Mouse (Mus musculus): Measurements from ENCODE around the gene Clec1b. TPM values are rescaled to one million over a fixed set of nuclear protein-coding genes. Genes with fewer than 3 reads are reported as not detected.

Gene Clec1b
- total and polyA plus RNA-seq, 3 experiments: 0.18 to 0.43 (median 0.35) TPM

DNA sequence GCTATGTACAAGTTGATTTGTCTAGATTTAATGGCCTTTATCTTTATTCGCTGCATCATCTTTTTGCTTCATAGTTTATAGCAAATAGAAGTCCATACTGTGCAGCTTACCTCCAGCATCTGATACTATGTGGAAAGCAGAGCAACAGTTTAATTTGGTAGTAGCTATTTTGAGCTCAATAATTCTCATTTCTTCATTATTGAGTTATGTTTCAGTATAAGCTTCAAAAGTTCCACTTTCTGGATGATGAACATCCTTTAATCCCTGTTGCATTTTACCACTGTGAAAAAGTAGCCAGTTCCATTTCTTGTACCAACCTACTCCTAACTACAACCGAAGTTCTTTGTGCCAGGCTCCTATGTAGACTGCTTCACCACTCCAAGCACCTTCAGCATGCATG is 11.5 kb downstream of the Clec1b start, which contains the start of gene Clec9a:
Clec9a (plus strand) TSS at position 301 of the 400 bp plus-strand sequence.
- no peak for DNase-seq

DNA sequence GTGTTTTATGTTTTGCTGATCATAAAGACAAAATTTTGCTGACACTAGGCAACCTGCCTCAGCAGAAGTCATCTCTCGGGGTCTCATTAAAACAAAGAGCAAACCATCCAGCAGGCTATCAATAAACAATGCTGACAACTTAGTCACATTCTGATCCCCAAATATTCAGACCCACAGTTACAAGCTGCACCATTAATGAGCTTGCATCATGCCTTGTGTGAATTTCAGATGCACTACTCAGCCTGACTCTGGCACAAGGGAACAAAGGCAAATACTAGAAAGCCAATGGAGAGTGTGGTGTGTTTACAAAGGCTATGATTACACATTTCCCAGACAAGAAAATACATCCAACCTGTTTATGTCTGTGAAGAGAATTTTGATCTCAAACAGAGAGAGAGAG is 17.1 kb downstream of the Clec1b start:
- DNase-seq: no peak

DNA sequence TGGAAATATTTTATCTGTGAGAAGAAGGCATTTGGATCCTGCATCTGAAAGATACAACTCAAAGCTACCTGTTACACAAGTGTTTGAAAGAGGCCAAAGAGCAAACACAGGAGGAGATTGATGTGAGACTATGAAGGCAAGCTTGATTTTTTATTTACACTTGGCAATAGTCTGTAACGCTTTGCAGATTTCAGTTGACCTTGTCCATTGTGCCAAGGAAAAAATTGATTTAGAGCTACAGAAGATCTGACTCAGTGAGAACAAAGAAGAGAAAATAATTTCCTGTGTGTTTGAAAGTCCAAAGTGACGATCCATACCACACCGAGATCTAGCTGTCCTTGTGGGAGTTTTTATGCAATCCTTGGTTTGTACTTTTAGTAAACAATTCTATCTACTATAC is 25.2 kb downstream of the Clec1b start:
- peak; percentile 23 for DNase-seq

DNA sequence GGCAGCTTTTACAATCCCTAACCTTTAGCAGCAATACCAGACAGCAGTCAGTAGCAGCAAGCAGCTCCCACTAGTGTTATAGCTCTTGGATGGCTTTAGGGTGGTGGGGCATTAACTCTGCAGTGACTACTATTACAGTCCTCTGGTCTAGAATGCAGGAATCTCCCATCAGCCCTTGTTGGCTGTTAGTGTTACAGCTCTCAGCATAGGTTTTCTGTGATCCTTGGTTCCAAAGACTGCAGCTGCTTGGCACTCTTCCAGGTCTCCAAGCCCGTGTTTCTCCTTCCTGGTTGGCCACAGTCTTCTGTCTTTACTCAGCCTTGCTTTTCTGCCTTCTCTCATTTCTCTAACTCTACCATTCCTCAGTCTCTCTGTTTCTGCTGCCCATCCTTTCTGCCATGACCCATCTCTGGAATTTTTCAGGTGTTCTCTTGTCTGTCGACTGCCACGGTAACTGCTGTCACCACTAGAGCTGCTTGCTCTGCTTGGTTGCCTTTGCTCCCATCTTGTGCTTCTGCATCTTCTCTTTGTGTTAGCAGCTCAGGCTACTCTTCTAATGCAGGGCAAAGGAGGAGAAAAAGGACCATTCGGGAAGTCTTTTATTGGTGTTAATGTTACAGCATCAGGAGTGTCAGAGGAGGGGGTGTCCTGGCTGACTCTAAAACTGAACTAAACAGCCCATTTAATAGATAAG is 26.1 kb downstream of the Clec1b start:
- DNase-seq: peak; percentile 20

DNA sequence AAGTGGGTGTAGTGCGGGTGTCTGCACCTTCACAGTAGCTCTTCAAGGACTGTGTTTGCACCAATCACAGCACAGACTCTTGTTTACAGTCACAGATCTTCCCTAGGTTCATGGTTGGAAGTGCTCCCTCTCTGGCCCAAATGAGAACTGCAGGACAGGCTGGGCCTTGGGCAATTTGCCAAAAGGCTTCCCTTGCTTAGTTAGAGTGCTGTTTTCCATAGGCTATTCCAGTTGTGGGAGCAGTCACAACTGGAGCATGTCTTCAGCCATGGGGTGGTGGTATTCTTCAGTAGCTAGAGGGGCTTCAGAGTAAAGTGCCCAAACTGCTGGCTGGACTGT is 26.6 kb downstream of the Clec1b start:
- DNase-seq: peak; percentile 83

DNA sequence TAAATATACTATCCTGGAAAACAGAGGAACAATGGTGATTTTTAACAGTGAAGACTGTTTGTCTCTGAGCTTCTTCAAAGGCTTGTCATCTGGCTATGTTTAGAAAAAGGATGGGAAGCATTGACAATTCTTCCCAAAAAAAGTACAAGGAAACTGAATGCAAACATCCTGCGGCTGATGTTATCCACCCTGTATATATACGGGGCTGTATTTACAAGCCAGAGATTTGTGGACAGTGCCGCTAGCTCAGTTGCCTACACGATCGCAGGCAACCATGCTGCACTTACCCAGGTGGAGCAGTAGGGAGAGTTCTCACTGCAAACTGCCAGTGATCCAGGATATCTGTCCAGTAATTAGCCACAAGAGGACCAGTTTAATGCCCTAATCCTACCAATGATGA is 28.1 kb downstream of the Clec1b start:
- no peak for DNase-seq

DNA sequence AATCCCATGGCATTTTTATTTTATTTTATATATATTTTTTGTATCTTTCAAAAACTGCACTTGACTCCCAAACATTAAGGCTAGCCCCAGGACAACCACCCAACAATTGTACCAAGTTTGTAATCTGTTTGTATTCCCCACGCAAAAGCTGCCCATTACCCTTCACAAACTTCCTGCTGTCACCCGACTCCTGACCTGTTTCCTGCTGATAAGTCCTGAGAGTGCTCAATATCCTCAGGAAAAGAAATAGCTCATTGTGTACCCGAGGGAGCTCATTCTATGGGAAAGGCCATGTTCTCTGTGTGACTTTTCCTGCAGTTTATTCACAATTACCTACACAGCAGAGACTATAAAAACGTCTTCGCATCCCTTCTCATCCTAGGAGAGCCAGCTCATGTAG is 28.7 kb downstream of the Clec1b start:
- DNase-seq: peak; percentile 42

DNA sequence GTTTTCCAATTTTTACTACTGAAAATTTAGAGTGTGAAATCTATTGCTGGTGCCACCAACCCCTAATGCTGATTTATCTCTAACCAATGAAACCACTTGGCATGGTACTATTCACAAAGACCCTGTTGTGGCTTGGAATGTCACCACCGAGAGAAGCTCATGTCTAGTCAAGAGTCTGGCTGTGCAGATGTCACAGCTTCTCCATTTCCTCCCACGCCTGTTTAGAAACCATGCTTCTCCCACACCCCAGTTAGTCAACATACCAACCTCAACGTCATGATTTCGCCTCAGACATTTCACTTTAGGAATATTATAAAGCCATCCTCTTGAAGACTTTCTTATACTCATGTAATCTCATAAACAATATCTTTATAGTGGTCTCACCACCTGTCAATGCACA is 30.2 kb downstream of the Clec1b start:
- DNase-seq: no peak

DNA sequence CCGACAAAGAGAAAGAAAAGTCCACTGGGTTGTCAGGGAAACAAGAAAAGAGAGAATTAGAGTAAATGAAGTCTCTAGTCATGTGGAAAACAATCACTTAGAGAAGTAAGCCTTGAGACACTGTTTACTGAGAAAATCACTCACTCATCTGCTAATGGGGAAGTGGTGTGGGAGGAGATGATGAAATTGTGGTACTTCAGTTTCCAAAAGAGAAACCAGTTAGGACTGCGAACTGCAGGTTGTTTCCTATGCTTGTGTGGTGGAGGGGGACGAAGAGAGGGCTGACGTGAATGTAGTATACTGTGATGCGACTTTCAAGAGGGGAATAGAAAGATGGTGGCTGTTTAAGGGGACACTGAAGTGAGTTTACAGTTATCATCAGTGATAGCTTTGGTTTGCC is 37.1 kb downstream of the Clec1b start:
- DNase-seq: no peak

DNA sequence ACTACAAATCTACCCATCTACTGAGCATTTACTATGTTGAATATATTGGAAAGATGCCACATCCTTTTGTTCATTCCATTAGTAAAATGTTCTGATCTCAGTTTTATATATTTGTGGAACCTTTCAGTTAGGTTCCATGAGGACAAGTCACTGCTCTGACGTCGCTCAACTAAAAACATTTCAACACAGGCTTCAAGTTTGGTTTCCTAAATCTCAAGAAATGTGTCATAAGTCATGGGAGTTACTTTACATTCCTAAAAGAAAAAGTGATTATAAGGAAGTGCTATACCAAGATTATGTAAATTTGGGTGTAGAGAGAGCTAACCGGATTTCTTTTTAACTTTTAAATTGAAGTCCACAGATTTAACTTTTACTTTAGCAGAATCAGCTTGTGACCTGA is 38.9 kb downstream of the Clec1b start:
- no peak for DNase-seq

DNA sequence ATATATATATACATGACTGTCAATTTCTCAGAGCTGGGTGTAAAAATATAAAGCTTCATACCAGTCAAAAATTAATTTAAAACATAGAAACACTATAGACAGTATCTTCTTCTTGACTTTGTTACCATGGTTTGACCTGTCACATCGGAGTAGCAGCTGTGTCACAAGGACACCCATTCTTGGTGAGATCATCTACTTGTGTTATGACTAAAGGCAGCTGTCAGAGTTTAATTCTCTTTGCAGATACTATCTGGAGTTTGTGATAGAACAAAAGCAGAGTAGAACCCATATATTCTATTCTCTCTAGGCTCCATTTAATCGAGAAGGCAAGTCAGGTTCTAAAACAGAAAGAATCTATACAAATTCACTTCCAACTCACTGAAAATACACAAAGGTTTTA is 40.9 kb downstream of the Clec1b start:
- no peak for DNase-seq

DNA sequence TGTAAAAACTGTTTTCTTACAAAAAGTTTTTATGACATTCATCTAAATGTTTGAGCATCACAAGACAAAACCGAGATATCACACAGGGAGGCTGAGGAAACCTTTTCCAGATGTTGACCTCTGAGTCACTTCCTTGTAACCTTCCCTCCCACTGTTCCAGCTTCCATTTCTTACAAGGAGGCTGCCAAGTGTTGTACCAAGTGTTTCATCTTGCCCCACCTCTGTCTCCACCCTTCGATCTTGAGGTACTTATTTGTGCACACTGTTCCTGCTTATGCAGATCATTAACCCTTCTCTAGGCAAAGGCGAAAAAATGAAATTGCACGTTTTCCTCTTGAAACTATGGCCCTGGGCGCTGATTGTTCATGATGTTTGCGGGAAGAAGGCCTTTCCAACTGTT is 52.6 kb downstream of the Clec1b start:
- DNase-seq: no peak

DNA sequence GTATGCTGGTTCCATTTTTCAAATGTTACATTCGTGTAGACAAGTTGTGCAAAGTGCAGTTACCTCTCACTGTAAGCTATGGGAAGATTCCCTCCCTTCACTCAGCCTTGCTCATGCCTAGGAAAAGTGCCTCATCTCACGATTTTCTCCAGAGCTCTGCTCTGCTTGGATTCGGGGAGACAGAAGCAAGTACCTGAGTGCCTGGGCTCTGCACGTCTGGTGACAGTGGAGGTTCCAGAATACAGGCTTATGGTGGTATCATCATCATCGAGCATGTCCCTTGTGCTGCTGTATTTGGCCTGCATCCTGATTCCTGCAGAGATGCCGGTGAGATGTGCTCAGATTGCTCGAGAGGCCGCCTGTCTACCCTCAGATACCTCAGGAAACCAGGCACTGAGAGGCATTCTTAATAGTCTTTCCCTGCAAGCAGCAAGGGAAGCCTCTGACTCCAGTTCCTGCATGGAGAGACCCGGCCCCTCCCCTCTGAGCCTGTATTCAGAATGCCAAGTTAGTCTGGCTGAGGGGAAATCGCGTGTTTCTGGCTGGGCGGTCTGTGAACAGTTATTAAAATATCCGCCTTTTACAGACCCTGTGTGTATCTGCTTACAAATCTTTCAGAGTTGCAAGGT is 54.4 kb downstream of the Clec1b start, which contains the start of gene Clec1a:
Clec1a (minus strand) TSS at position 590 of the 629 bp plus-strand sequence.
- DNase-seq: peak; percentile 41

Other genes starting within 250 kb of the Clec1b start
- gene Clec2d, start 216.7 kb upstream of the Clec1b start, total RNA-seq (2021): 10 to 100 TPM; 44.0 to 49.6 TPM
- gene Clec2d, start 216.7 kb upstream of the Clec1b start, polyA plus RNA-seq (2012; rRNA removed): 2.7 and 3.3 TPM in 2 replicates
- under 1 TPM in 1 of 2 experiments, not detected in 1; 0.38 TPM for gene Cd69, start 121.9 kb upstream of the Clec1b start, total RNA-seq (2021)
- gene Cd69, start 121.9 kb upstream of the Clec1b start, polyA plus RNA-seq (2012; rRNA removed): not detected in 2 replicates
- gene 4922502D21Rik, start 65.5 kb upstream of the Clec1b start, total RNA-seq (2021): not detected
- gene 4922502D21Rik, start 65.5 kb upstream of the Clec1b start, polyA plus RNA-seq (2012; rRNA removed): not detected in 2 replicates
- gene Clec12a, start 54.6 kb upstream of the Clec1b start, total RNA-seq (2021): 1 to 10 TPM; 1.2 to 1.8 TPM
- gene Clec12a, start 54.6 kb upstream of the Clec1b start, polyA plus RNA-seq (2012; rRNA removed): 0.16 and 0.23 TPM in 2 replicates
- gene Clec12b, start 11.4 kb upstream of the Clec1b start, total RNA-seq (2021): under 1 TPM in 1 of 2 experiments, not detected in 1; 0.20 TPM
- not detected in 2 replicates for gene Clec12b, start 11.4 kb upstream of the Clec1b start, polyA plus RNA-seq (2012; rRNA removed)
- under 1 TPM; 0.23 to 0.73 TPM for gene Clec9a, start 11.6 kb downstream of the Clec1b start, total RNA-seq (2021)
- gene Clec9a, start 11.6 kb downstream of the Clec1b start, polyA plus RNA-seq (2012; rRNA removed): 0.20 and 0.24 TPM in 2 replicates
- 1 to 10 TPM; 3.3 to 6.7 TPM for gene Clec1a, start 54.7 kb downstream of the Clec1b start, total RNA-seq (2021)
- 1.5 TPM in 2 replicates for gene Clec1a, start 54.7 kb downstream of the Clec1b start, polyA plus RNA-seq (2012; rRNA removed)
- under 1 TPM; 0.07 to 0.26 TPM for gene Olr1, start 109.9 kb downstream of the Clec1b start, total RNA-seq (2021)
- not detected in 2 replicates for gene Olr1, start 109.9 kb downstream of the Clec1b start, polyA plus RNA-seq (2012; rRNA removed)
- gene Tmem52b, start 115.3 kb downstream of the Clec1b start, total RNA-seq (2021): not detected
- not detected in 2 replicates for gene Tmem52b, start 115.3 kb downstream of the Clec1b start, polyA plus RNA-seq (2012; rRNA removed)
- 100 to 1,000 TPM; 258 to 360 TPM for gene Gabarapl1, start 135.9 kb downstream of the Clec1b start, total RNA-seq (2021)
- 86.4 and 101 TPM in 2 replicates for gene Gabarapl1, start 135.9 kb downstream of the Clec1b start, polyA plus RNA-seq (2012; rRNA removed)
- gene Klre1, start 180.6 kb downstream of the Clec1b start, total RNA-seq (2021): under 1 TPM; 0.24 to 0.26 TPM
- gene Klre1, start 180.6 kb downstream of the Clec1b start, polyA plus RNA-seq (2012; rRNA removed): 0.07 TPM in 1 of 2 replicates, not detected in the other
- gene Klrd1, start 194.5 kb downstream of the Clec1b start, total RNA-seq (2021): under 1 TPM in 1 of 2 experiments, not detected in 1; 0.79 TPM
- gene Klrd1, start 194.5 kb downstream of the Clec1b start, polyA plus RNA-seq (2012; rRNA removed): 0.11 TPM in 1 of 2 replicates, not detected in the other
- gene Klrk1, start 226.6 kb downstream of the Clec1b start, total RNA-seq (2021): under 1 TPM; 0.20 to 0.79 TPM
- not detected in 2 replicates for gene Klrk1, start 226.6 kb downstream of the Clec1b start, polyA plus RNA-seq (2012; rRNA removed)
- not detected for gene Klrc3, start 246.0 kb downstream of the Clec1b start, total RNA-seq (2021)
- not detected in 2 replicates for gene Klrc3, start 246.0 kb downstream of the Clec1b start, polyA plus RNA-seq (2012; rRNA removed)

Data from adrenal gland, adult 2 months (tissue).